Mouse (Mus musculus): ENCODE measurements around the gene Fignl1. TPM values are rescaled to one million over a fixed set of nuclear protein-coding genes. Genes with fewer than 3 reads are reported as not detected.

The Fignl1 gene
- total RNA-seq, 2 experiments from 2014 or later = 0.81 to 1.8 TPM

GRCm38 (mm10) chr11:11818797-11819196 is 10.0 kb upstream of the Fignl1 start:
- intact Hi-C loops (cut with DNase I) = loop anchor here (2.0 kb wide), 1 partner anchor 218 kb away; no protein-coding TSS in a partner anchor
- no peak for DNase-seq

GRCm38 (mm10) chr11:11815737-11816136 is 7.0 kb upstream of the Fignl1 start:
- intact Hi-C loops (cut with DNase I) = no loop called here
- no peak for DNase-seq

- DNase-seq = peak; percentile 74 to 77
- intact Hi-C loops (cut with DNase I) = loop anchor here (1.0 to 5.0 kb wide), 2 partner anchors 163 to 745 kb away; no protein-coding TSS in a partner anchor
These were observed 3.2 kb upstream of the Fignl1 start for GRCm38 (mm10) chr11:11811906-11812480.

GRCm38 (mm10) chr11:11809404-11810175 is 828 bp upstream of the Fignl1 start:
- intact Hi-C loops (cut with DNase I) = loop anchor here (2.0 to 5.0 kb wide), 2 partner anchors 549 to 748 kb away; no protein-coding TSS in a partner anchor
- no peak for DNase-seq

GRCm38 (mm10) chr11:11808035-11808819 is 535 bp downstream of the Fignl1 start:
- intact Hi-C loops (cut with DNase I) = loop anchor here (2.0 kb wide), 1 partner anchor 551 kb away; no protein-coding TSS in a partner anchor
- DNase-seq = no peak

GRCm38 (mm10) chr11:11805951-11806350 is 2.8 kb downstream of the Fignl1 start:
- no peak for DNase-seq

GRCm38 (mm10) chr11:11804421-11804820 is 4.3 kb downstream of the Fignl1 start:
- DNase-seq = no peak
- intact Hi-C loops (cut with DNase I) = no loop called here

More at GRCm38 (mm10) chr11:11805951-11806350, 2.8 kb downstream of the Fignl1 start:
- intact Hi-C loops (cut with DNase I) = no loop called here

- intact Hi-C loops (cut with DNase I) = no loop called here
- no peak for DNase-seq
These were observed 7.7 kb downstream of the Fignl1 start for GRCm38 (mm10) chr11:11801067-11801466.

GRCm38 (mm10) chr11:11800304-11800703 is 8.5 kb downstream of the Fignl1 start:
- intact Hi-C loops (cut with DNase I) = no loop called here
- DNase-seq = no peak

GRCm38 (mm10) chr11:11798690-11799089 is 10.1 kb downstream of the Fignl1 start:
- DNase-seq = no peak
- intact Hi-C loops (cut with DNase I) = no loop called here

- no peak for DNase-seq
- intact Hi-C loops (cut with DNase I) = no loop called here
These were observed 14.1 kb downstream of the Fignl1 start for GRCm38 (mm10) chr11:11794626-11795025.

GRCm38 (mm10) chr11:11788521-11788974 is 20.2 kb downstream of the Fignl1 start:
- DNase-seq = peak; percentile 79 to 80
- intact Hi-C loops (cut with DNase I) = loop anchor here (1.0 to 2.0 kb wide), 3 partner anchors 231 to 328 kb away; no protein-coding TSS in a partner anchor

- no peak for DNase-seq
- intact Hi-C loops (cut with DNase I) = no loop called here
These were observed 23.3 kb downstream of the Fignl1 start for GRCm38 (mm10) chr11:11785457-11785856.

- no peak for DNase-seq
- intact Hi-C loops (cut with DNase I) = no loop called here
These were observed 27.0 kb downstream of the Fignl1 start for GRCm38 (mm10) chr11:11781728-11782127.

GRCm38 (mm10) chr11:11778345-11778744 is 30.4 kb downstream of the Fignl1 start:
- DNase-seq = no peak
- intact Hi-C loops (cut with DNase I) = no loop called here

- intact Hi-C loops (cut with DNase I) = no loop called here
These were observed 31.0 kb downstream of the Fignl1 start for GRCm38 (mm10) chr11:11777796-11778195.

GRCm38 (mm10) chr11:11777246-11777645 is 31.5 kb downstream of the Fignl1 start:
- no peak for DNase-seq

More at GRCm38 (mm10) chr11:11777796-11778195, 31.0 kb downstream of the Fignl1 start:
- DNase-seq = no peak

GRCm38 (mm10) chr11:11776822-11777174 is 32.0 kb downstream of the Fignl1 start:
- no peak for DNase-seq
- intact Hi-C loops (cut with DNase I) = no loop called here

More at GRCm38 (mm10) chr11:11777246-11777645, 31.5 kb downstream of the Fignl1 start:
- intact Hi-C loops (cut with DNase I) = no loop called here

GRCm38 (mm10) chr11:11776071-11776821 is 32.5 kb downstream of the Fignl1 start:
- intact Hi-C loops (cut with DNase I) = no loop called here

GRCm38 (mm10) chr11:11774893-11775292 is 33.9 kb downstream of the Fignl1 start:
- DNase-seq = no peak
- intact Hi-C loops (cut with DNase I) = no loop called here

More at GRCm38 (mm10) chr11:11776071-11776821, 32.5 kb downstream of the Fignl1 start:
- DNase-seq = no peak
